Mouse (Mus musculus): ENCODE results near the gene Dtx3. TPM values are rescaled to one million over a fixed set of nuclear protein-coding genes. Genes with fewer than 3 reads are reported as not detected.

Gene Dtx3
- polyA plus RNA-seq, 1 experiment = 101 TPM

GRCm38 (mm10) chr10:127205373-127205772 is 9.8 kb upstream of the Dtx3 start:
- no peak for TF ChIP-seq CTCF (conservative IDR thresholded peaks at IDR 0.05; ENCODE audit: insufficient read depth, insufficient read length, low read depth, low read length)
- TF ChIP-seq POLR2A (IDR thresholded peaks at IDR 0.05; ENCODE audit: low read depth, low read length) = no peak
- 81% methylated on average over 10 of the region's 10 CpGs for WGBS
- Histone ChIP-seq H3K4me1 (ENCODE audit: control insufficient read depth, insufficient read depth, low read length) (peaks cover 5% of the 10 kb centered on the region; the same call in 1 of the 2 replicates), H3K4me3 (ENCODE audit: insufficient read depth, low read depth, low read length) (no peak overlapping the region), H3K27me3 (replicated peaks; ENCODE audit: control insufficient read depth, insufficient read depth, low read length) (no peaks in the 10 kb centered on the region), H3K27ac (ENCODE audit: insufficient read depth, low read depth, low read length) (no peak overlapping the region), H3K36me3 (ENCODE audit: control insufficient read depth, insufficient read depth, low read length) (peaks cover 3% of the 10 kb centered on the region)
- DNase-seq = no peak

GRCm38 (mm10) chr10:127204589-127204988 is 9.1 kb upstream of the Dtx3 start:
- Histone ChIP-seq H3K4me1 (ENCODE audit: control insufficient read depth, insufficient read depth, low read length) (no peaks in the 10 kb centered on the region), H3K4me3 (ENCODE audit: insufficient read depth, low read depth, low read length) (no peak overlapping the region), H3K36me3 (ENCODE audit: control insufficient read depth, insufficient read depth, low read length) (peaks cover 3% of the 10 kb centered on the region), H3K27ac (ENCODE audit: insufficient read depth, low read depth, low read length) (no peak overlapping the region), H3K27me3 (replicated peaks; ENCODE audit: control insufficient read depth, insufficient read depth, low read length) (no peaks in the 10 kb centered on the region)
- TF ChIP-seq POLR2A (IDR thresholded peaks at IDR 0.05; ENCODE audit: low read depth, low read length) (no peak), CTCF (conservative IDR thresholded peaks at IDR 0.05; ENCODE audit: insufficient read depth, insufficient read length, low read depth, low read length) (no peak)
- 85% methylated on average over 5 of the region's 5 CpGs for WGBS
- DNase-seq = no peak

- peaks cover 5% of the 10 kb centered on the region; the same call in 1 of the 2 replicates for H3K4me1 ChIP-seq (ENCODE audit: control insufficient read depth, insufficient read depth, low read length)
- 88% methylated on average over 3 of the region's 3 CpGs for WGBS
- no peak overlapping the region for H3K4me3 ChIP-seq (ENCODE audit: insufficient read depth, low read depth, low read length)
- no peaks in the 10 kb centered on the region for H3K27me3 ChIP-seq (replicated peaks; ENCODE audit: control insufficient read depth, insufficient read depth, low read length)
- no peak for DNase-seq
- no peak for TF ChIP-seq CTCF (conservative IDR thresholded peaks at IDR 0.05; ENCODE audit: insufficient read depth, insufficient read length, low read depth, low read length)
- no peak for TF ChIP-seq POLR2A (IDR thresholded peaks at IDR 0.05; ENCODE audit: low read depth, low read length)
- peaks cover 3% of the 10 kb centered on the region for H3K36me3 ChIP-seq (ENCODE audit: control insufficient read depth, insufficient read depth, low read length)
- no peak overlapping the region for H3K27ac ChIP-seq (ENCODE audit: insufficient read depth, low read depth, low read length)
These were observed 7.6 kb upstream of the Dtx3 start for GRCm38 (mm10) chr10:127203106-127203505.

- Histone ChIP-seq H3K36me3 (ENCODE audit: control insufficient read depth, insufficient read depth, low read length) (peaks cover 3% of the 10 kb centered on the region), H3K4me1 (ENCODE audit: control insufficient read depth, insufficient read depth, low read length) (peaks cover 9% of the 10 kb centered on the region; the same call in 1 of the 2 replicates), H3K27me3 (replicated peaks; ENCODE audit: control insufficient read depth, insufficient read depth, low read length) (no peaks in the 10 kb centered on the region), H3K4me3 (ENCODE audit: insufficient read depth, low read depth, low read length) (no peak overlapping the region), H3K27ac (ENCODE audit: insufficient read depth, low read depth, low read length) (no peak overlapping the region)
- no peak for TF ChIP-seq CTCF (conservative IDR thresholded peaks at IDR 0.05; ENCODE audit: insufficient read depth, insufficient read length, low read depth, low read length)
- TF ChIP-seq POLR2A (IDR thresholded peaks at IDR 0.05; ENCODE audit: low read depth, low read length) = no peak
- DNase-seq = no peak
- 85% methylated on average over 8 of the region's 8 CpGs for WGBS
These were observed 4.8 kb upstream of the Dtx3 start for GRCm38 (mm10) chr10:127200279-127200678.

- Histone ChIP-seq H3K27me3 (replicated peaks; ENCODE audit: control insufficient read depth, insufficient read depth, low read length) (no peaks in the 10 kb centered on the region), H3K27ac (ENCODE audit: insufficient read depth, low read depth, low read length) (no peak overlapping the region), H3K4me1 (ENCODE audit: control insufficient read depth, insufficient read depth, low read length) (peaks cover 15% of the 10 kb centered on the region), H3K4me3 (ENCODE audit: insufficient read depth, low read depth, low read length) (no peak overlapping the region), H3K36me3 (ENCODE audit: control insufficient read depth, insufficient read depth, low read length) (peaks cover 3% of the 10 kb centered on the region)
- no peak for TF ChIP-seq POLR2A (IDR thresholded peaks at IDR 0.05; ENCODE audit: low read depth, low read length)
- TF ChIP-seq CTCF (conservative IDR thresholded peaks at IDR 0.05; ENCODE audit: insufficient read depth, insufficient read length, low read depth, low read length) = no peak
- WGBS = 77% methylated on average over 11 of the region's 11 CpGs
- no peak for DNase-seq
These were observed 3.9 kb upstream of the Dtx3 start for GRCm38 (mm10) chr10:127199474-127199873.

- WGBS = 63% methylated on average over 5 of the region's 5 CpGs
- Histone ChIP-seq H3K4me1 (ENCODE audit: control insufficient read depth, insufficient read depth, low read length) (peaks cover 18% of the 10 kb centered on the region), H3K36me3 (ENCODE audit: control insufficient read depth, insufficient read depth, low read length) (peaks cover 3% of the 10 kb centered on the region), H3K27me3 (replicated peaks; ENCODE audit: control insufficient read depth, insufficient read depth, low read length) (no peaks in the 10 kb centered on the region), H3K4me3 (ENCODE audit: insufficient read depth, low read depth, low read length) (no peak overlapping the region), H3K27ac (ENCODE audit: insufficient read depth, low read depth, low read length) (no peak overlapping the region)
- DNase-seq = no peak
- TF ChIP-seq CTCF (conservative IDR thresholded peaks at IDR 0.05; ENCODE audit: insufficient read depth, insufficient read length, low read depth, low read length) (no peak), POLR2A (IDR thresholded peaks at IDR 0.05; ENCODE audit: low read depth, low read length) (no peak)
These were observed 3.5 kb upstream of the Dtx3 start for GRCm38 (mm10) chr10:127199068-127199467.

- peak; percentile 62 for DNase-seq
- WGBS = 20% methylated on average over 2 of the region's 2 CpGs
- Histone ChIP-seq H3K4me3 (ENCODE audit: insufficient read depth, low read depth, low read length) (no peak overlapping the region), H3K27me3 (replicated peaks; ENCODE audit: control insufficient read depth, insufficient read depth, low read length) (no peaks in the 10 kb centered on the region), H3K36me3 (ENCODE audit: control insufficient read depth, insufficient read depth, low read length) (no peaks in the 10 kb centered on the region; the same call in 1 of the 2 replicates), H3K4me1 (ENCODE audit: control insufficient read depth, insufficient read depth, low read length) (peaks cover 18% of the 10 kb centered on the region), H3K27ac (ENCODE audit: insufficient read depth, low read depth, low read length) (no peak overlapping the region)
- TF ChIP-seq CTCF (conservative IDR thresholded peaks at IDR 0.05; ENCODE audit: insufficient read depth, insufficient read length, low read depth, low read length) (no peak), POLR2A (IDR thresholded peaks at IDR 0.05; ENCODE audit: low read depth, low read length) (no peak)
These were observed 3.0 kb upstream of the Dtx3 start for GRCm38 (mm10) chr10:127198492-127198891.

All from kidney, adult 2 months (tissue).